Mouse (Mus musculus) limb, embryonic 11.5 days (tissue): ENCODE data around the gene Wls. TPM values are rescaled to one million over a fixed set of nuclear protein-coding genes. Genes with fewer than 3 reads are reported as not detected.
A peak's percentile ranks its signal among the peaks of the same experiment; 100 is the strongest.

Source experiments
- ATAC-seq: fragments of 200-750 bp; cut with Nextera tagmentation; 2 replicates; pipeline ENCODE4 v1.8.0; 2017; ENCODE audit warnings: low read depth; ENCODE audit not compliant: insufficient number of reproducible peaks, low FRiP score, low TSS enrichment
- DNase-seq: peaks from one replicate; pipeline ENCODE4 v3.0.0-alpha.2; 2015; ENCODE audit warnings: low spot score
- H3K27ac ChIP-seq: fragments of 300-500 bp; sonication (generic); replicated peaks from 2 replicates; pipeline ENCODE4 v1.5.1; 2014; ENCODE audit warnings: low read depth, mild to moderate bottlenecking, low read length
- H3K27me3 ChIP-seq: fragments of 300-500 bp; sonication (generic); 2 replicates; pipeline ENCODE4 v1.6.1; 2014; ENCODE audit warnings: mild to moderate bottlenecking, low read length, mixed read lengths; ENCODE audit not compliant: control insufficient read depth, insufficient read depth
- H3K36me3 ChIP-seq: fragments of 300-500 bp; sonication (generic); 2 replicates; pipeline ENCODE4 v1.6.1; 2014; ENCODE audit warnings: mild to moderate bottlenecking, low read length, moderate library complexity, mixed read lengths; ENCODE audit not compliant: control insufficient read depth, insufficient read depth
- H3K4me1 ChIP-seq: fragments of 300-500 bp; sonication (generic); 2 replicates; pipeline ENCODE4 v1.6.1; 2014; ENCODE audit warnings: low read length, mixed read lengths; ENCODE audit not compliant: control insufficient read depth, insufficient read depth
- H3K4me2 ChIP-seq: fragments of 300-500 bp; sonication (generic); 2 replicates; pipeline ENCODE4 v1.6.1; 2014; ENCODE audit warnings: low read depth, mild to moderate bottlenecking, moderate library complexity; ENCODE audit not compliant: severe bottlenecking
- H3K4me3 ChIP-seq: fragments of 300-500 bp; sonication (generic); 2 replicates; pipeline ENCODE4 v1.5.1; 2014; ENCODE audit warnings: low read depth, low read length
- H3K9ac ChIP-seq: fragments of 300-500 bp; sonication (generic); 2 replicates; pipeline ENCODE4 v1.6.1; 2014; ENCODE audit warnings: mild to moderate bottlenecking, low read length
- H3K9me3 ChIP-seq: fragments of 300-500 bp; sonication (generic); 2 replicates; pipeline ENCODE4 v1.6.1; 2016; ENCODE audit warnings: low read length; ENCODE audit not compliant: control insufficient read depth
- WGBS: fragments of 180-500 bp; shearing (Covaris S2); extraction: QIAGEN DNeasy Blood & Tissue Kit; methylation state at CpG from one replicate; pipeline ENCODE4 v1.1.7; 2014; 5-methylcytosine and 5-hydroxymethylcytosine counted together
- polyA plus RNA-seq: library from polyadenylated mRNA; unstranded; fragments of >200 nt; fragmentation: Nextera tagmentation; extraction: Ambion mirVana; gene quantifications from 2 replicates; pipeline ENCODE4 v1.2.1, GENCODE M21; 2014

Gene Wls
- polyA plus RNA-seq, 1 experiment from 2014 or later = 144 TPM

DNA sequence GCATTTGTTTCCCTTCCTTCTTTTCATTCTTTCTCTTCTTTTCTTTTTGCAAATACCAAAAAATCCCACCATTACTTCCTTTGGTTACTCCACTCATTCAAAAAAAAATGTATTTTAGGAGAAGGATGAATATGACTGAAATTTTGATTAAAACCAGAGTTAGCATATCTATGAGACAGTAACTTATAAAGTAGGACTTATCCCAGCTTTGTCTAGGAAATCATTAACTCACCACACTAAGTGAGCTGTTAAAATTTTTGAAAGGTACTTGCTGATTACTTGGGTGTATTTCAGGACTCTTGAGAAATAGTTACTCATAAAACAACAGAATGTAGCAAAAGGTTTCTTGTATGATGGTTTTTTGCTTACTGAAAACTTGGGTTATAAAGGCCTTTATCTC is 8.7 kb downstream of the Wls start:
- H3K4me3 ChIP-seq = no peak overlapping the region
- ATAC-seq (no peak), DNase-seq (no peak)
- H3K9me3 ChIP-seq = no peaks in the 10 kb centered on the region
- no peak overlapping the region for H3K4me2 ChIP-seq
- no peaks in the 10 kb centered on the region for H3K27me3 ChIP-seq
- no peaks in the 10 kb centered on the region for H3K4me1 ChIP-seq
- H3K36me3 ChIP-seq = no peaks in the 10 kb centered on the region
- no peak overlapping the region for H3K27ac ChIP-seq
- H3K9ac ChIP-seq = no peak overlapping the region

DNA sequence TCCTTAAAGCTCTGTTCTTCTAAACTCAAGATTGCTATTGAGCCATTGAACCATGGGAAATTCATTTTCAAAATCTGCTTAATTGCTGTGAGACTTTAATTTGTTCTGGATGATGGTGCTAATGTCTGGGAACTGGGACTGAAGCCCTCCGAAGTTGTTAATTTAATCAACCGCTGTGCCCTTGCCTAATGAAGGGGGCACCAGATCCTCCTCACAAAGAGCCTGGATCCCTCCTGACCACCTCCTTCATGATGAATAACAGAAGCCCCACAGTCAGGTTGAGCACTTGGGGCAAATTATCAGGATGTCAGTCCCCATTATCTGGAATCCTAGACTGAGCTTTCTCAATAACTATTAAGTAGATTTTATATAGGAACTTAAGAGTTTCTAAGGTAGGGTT is 12.0 kb downstream of the Wls start:
- Histone ChIP-seq H3K9ac (no peak overlapping the region), H3K36me3 (no peaks in the 10 kb centered on the region), H3K9me3 (no peaks in the 10 kb centered on the region), H3K4me2 (no peak overlapping the region), H3K27me3 (no peaks in the 10 kb centered on the region), H3K27ac (no peak overlapping the region), H3K4me3 (no peak overlapping the region), H3K4me1 (no peaks in the 10 kb centered on the region)
- 81% methylated on average over 2 of the region's 2 CpGs for WGBS
- no peak for ATAC-seq
- no peak for DNase-seq

- Histone ChIP-seq H3K9me3 (no peaks in the 10 kb centered on the region), H3K4me3 (no peak overlapping the region), H3K4me2 (no peak overlapping the region), H3K9ac (no peak overlapping the region), H3K27me3 (no peaks in the 10 kb centered on the region), H3K27ac (no peak overlapping the region), H3K36me3 (no peaks in the 10 kb centered on the region), H3K4me1 (no peaks in the 10 kb centered on the region)
- 87% methylated on average over 2 of the region's 2 CpGs for WGBS
- DNase-seq = no peak
- no peak for ATAC-seq
Measured at GRCm38 (mm10) chr3:159851980-159852379, 12.5 kb downstream of the Wls start.

- no peaks in the 10 kb centered on the region for H3K36me3 ChIP-seq
- H3K4me2 ChIP-seq = no peak overlapping the region
- no peaks in the 10 kb centered on the region for H3K27me3 ChIP-seq
- no peaks in the 10 kb centered on the region for H3K9me3 ChIP-seq
- DNase-seq (no peak), ATAC-seq (no peak)
- 89% methylated on average over 1 of the region's 1 CpGs for WGBS
- H3K4me3 ChIP-seq = no peak overlapping the region
- H3K9ac ChIP-seq = no peak overlapping the region
- H3K27ac ChIP-seq = no peak overlapping the region
- no peaks in the 10 kb centered on the region for H3K4me1 ChIP-seq
Measured at GRCm38 (mm10) chr3:159857112-159857511, 17.6 kb downstream of the Wls start.

DNA sequence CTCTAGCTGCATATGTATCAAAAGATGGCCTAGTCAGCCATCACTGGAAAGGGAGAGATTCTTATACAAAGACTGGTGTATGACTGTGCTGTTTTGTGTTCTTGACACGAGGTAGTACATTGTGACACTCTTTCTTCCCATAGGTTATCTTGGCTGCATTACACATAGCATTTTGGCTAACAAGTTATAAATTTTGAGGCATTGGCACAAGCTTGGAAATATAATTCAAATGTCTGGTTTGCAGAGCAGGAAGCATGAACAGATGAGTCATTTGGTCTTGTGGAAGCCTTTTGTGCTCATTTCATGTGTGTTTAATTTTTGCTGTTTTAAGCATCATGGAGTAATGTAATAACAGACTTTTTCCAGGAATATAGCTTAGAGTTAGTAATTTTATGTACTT is 26.2 kb downstream of the Wls start:
- WGBS = 80% methylated on average over 1 of the region's 1 CpGs
- H3K4me2 ChIP-seq = no peak overlapping the region
- no peaks in the 10 kb centered on the region for H3K27me3 ChIP-seq
- ATAC-seq (no peak), DNase-seq (no peak)
- no peaks in the 10 kb centered on the region for H3K36me3 ChIP-seq
- H3K4me3 ChIP-seq = no peak overlapping the region
- no peak overlapping the region for H3K27ac ChIP-seq
- no peak overlapping the region for H3K9ac ChIP-seq
- no peaks in the 10 kb centered on the region for H3K4me1 ChIP-seq
- H3K9me3 ChIP-seq = no peaks in the 10 kb centered on the region

- no peak overlapping the region for H3K4me2 ChIP-seq
- H3K27me3 ChIP-seq = no peaks in the 10 kb centered on the region
- H3K27ac ChIP-seq = no peak overlapping the region
- no peak overlapping the region for H3K9ac ChIP-seq
- no peaks in the 10 kb centered on the region for H3K9me3 ChIP-seq
- H3K4me1 ChIP-seq = no peaks in the 10 kb centered on the region
- ATAC-seq (no peak), DNase-seq (no peak)
- H3K36me3 ChIP-seq = no peaks in the 10 kb centered on the region
- no peak overlapping the region for H3K4me3 ChIP-seq
Measured at GRCm38 (mm10) chr3:159878983-159879382, 39.5 kb downstream of the Wls start.

- H3K4me1 ChIP-seq = no peaks in the 10 kb centered on the region
- H3K27ac ChIP-seq = no peak overlapping the region
- H3K4me3 ChIP-seq = no peak overlapping the region
- H3K4me2 ChIP-seq = no peak overlapping the region
- no peaks in the 10 kb centered on the region for H3K9me3 ChIP-seq
- no peak for ATAC-seq
- no peaks in the 10 kb centered on the region for H3K27me3 ChIP-seq
- WGBS = 35% methylated on average over 2 of the region's 2 CpGs
- H3K36me3 ChIP-seq = no peaks in the 10 kb centered on the region
- DNase-seq = no peak
- no peak overlapping the region for H3K9ac ChIP-seq
Measured at GRCm38 (mm10) chr3:159883325-159883724, 43.9 kb downstream of the Wls start.

GRCm38 (mm10) chr3:159884802-159885201 is 45.3 kb downstream of the Wls start:
- ATAC-seq = no peak

DNA sequence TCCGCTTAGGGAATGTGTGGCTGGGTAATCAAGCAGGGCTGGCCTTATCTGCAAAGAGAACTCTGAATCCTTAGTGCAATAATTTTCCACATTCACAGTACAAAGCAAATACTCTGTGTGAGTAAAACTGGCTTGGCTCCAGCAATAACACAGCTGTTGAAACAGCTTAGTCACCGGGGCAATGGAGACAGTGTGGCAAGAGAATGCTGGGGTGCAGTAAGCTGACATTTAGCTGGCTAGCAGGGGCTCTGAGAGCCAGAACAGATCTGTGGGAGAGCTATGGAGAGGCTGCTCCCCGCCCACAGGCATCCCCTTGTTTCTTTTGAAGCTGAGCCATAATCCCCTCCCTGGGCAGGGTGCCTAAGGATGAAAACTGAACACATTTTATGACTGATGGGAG is 45.8 kb downstream of the Wls start:
- H3K27me3 ChIP-seq = no peaks in the 10 kb centered on the region
- H3K4me2 ChIP-seq = no peak overlapping the region
- no peaks in the 10 kb centered on the region for H3K36me3 ChIP-seq
- WGBS = 46% methylated on average over 3 of the region's 3 CpGs
- H3K9ac ChIP-seq = no peak overlapping the region
- ATAC-seq = peak; percentile 60
- peak; percentile 32 for DNase-seq
- H3K4me3 ChIP-seq = no peak overlapping the region
- H3K27ac ChIP-seq = no peak overlapping the region
- no peaks in the 10 kb centered on the region for H3K9me3 ChIP-seq
- H3K4me1 ChIP-seq = no peaks in the 10 kb centered on the region

More at GRCm38 (mm10) chr3:159884802-159885201, 45.3 kb downstream of the Wls start:
- no peak overlapping the region for H3K4me2 ChIP-seq
- DNase-seq = no peak
- no peaks in the 10 kb centered on the region for H3K9me3 ChIP-seq
- H3K4me1 ChIP-seq = no peaks in the 10 kb centered on the region
- no peak overlapping the region for H3K27ac ChIP-seq
- H3K27me3 ChIP-seq = no peaks in the 10 kb centered on the region
- H3K36me3 ChIP-seq = no peaks in the 10 kb centered on the region
- H3K4me3 ChIP-seq = no peak overlapping the region
- no peak overlapping the region for H3K9ac ChIP-seq
